Mouse (Mus musculus): ENCODE measurements around the gene Msh5.
"Not testable (repeated sequence)": the region's sequence is repeated elsewhere in the genome, so short reads cannot be mapped to it uniquely, and the experiment has no call there.

Msh5 gene

DNA sequence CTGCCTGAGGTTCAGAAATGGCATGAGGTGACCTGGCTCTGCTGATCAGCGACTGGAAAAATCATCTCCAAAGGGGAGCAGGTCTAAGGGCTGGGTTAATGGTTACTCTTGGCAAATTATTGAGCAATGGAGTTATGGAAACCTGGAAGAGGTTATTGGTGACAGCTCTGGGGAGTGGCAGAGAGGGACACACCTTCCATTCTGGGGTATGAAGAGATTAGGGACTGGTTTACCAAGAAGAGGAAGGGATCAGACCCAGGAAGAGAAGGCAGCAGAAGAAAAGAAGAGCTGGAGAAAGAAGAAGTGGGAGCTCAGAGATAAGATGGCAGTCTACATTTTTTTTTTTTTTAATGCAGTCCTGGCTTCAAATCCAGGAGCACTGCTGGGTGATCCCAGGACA lies 1.1 kb upstream of the Msh5 start:
- DNase-seq, result no peak

DNA sequence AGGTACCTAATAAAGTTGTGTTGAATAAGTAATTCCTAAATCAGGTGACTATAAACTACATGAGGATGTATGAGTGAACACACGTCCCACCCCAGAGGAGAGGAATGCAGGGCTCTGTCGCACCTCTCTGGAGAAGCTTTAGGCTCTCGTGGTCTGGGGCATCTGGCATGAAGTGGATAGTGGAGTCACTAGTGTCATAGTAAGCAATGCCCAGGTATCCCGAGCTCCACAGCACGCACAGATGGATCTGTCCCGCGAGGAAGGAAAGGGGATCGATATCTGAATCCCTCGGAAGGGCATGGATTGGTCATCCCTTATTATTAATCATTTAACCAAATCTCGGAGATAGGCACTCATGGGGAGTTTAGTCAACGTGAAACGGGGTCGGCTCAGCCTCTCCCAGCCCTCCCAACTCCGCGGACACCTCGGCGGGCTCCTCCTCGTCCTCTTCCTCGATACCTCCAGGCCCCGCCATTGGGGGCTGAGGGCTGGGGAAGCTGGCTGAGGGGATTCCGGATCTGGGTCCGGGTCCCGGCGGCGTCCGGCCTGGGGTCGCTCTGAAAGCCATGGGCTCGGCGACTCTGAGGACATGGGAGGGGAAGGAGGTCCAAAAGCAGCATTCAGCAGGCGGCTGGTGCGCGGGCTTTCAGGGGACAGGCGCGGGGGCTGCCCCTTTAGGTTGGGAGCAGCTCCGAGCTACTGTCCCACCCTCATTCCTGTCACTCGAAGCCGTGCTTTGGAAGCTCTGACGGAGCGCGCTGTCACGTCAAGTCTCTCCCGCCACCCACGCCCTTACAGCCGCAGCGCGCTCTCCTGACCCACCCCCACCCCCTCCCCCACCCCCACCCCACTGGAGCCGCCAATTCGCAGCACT lies 501 bp downstream of the Msh5 start:
- no peak for DNase-seq

DNA sequence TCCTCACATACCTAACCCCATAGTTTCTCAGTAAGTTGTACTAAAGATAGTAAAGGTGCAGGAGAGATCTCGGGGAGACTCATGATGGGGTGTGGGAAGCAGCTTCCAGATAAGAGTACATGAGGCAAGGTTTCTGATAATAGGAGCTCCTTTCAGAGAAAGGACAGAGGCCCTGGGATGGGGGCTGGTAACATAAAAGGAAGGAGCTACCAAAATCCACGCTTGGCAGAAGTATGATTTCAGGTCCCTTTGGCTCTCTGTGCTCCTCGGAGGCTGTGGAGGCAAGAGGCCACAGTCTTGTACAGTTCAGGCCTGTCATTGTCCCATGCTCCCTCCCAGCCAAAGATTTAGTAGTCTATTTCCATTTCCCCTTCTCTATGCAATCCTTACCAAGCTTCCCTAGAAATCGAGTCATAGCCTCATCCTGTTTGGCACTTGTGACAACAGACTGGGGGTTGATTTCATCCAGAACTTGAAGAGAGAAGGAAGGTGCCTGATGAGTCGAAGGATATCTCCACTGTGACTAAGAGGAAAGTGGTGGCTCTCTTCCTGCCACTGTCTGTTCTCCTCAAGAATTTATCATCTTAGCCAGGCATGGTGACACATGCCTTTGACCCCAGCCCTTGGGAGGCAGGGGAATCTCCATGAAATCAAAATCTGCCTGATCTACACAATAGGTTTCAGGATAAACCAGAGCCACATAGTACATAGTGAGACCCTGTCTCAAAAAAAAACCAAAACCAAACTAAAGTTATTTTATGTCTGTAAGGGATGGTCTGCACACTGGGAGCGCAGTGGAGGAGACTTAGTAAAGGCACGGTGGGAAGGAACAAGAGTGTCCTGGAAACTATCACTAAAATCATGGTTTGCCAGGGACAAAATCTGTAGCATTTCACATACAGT lies 1.4 kb downstream of the Msh5 start:
- no peak for DNase-seq

DNA sequence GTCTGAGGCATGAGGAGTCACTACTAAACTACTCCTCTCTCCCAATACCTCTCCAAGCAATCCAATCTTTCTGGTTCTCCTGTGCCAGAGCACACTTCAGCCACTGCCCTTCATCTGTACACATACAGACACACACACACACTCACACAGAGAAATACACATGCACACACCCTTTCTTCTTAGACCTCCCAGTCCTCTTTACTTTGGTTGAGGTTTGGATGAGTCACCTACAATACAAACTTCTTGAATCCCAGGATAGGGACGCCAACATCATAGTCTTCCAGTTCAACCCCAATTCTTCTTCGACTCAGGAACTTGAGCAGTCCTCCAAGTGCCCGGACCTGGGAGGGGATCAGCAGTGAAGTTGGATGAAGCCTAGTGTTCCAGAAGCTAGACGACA lies 2.8 kb downstream of the Msh5 start:
- DNase-seq, result no peak

DNA sequence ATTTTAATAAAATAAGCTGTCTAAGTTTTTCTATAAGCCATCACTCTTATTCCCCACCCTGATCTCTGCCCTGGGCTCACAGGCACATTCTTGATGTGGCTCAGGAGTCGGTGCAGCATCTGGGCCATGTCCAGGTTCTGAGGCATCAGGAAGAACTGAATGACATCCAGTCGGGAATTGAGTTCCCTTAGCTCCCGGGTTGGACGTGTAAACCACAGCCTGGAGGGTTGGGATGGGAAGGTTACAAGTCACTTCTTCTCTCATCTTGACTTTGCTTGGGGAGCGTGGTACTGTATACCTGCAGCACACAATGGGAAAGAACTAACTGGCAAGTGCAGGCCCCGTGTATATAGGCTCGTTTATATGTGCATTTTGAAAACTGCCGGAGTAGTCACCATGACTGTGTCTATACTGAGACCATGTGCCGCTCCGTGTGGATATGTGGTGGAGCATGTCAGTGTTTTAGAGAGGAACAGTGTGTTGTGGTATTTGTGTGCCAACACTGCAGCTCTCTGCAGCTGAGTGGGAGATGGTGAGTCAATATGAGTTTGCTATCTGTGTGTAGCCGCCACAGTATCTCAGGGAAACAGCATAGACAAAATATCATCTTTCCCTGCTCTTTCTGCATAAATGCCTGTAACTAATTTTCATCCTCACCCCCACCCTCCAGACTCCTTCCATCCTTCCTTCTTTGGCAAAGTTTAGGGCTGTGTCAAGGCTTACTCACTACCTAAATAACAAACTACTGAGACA lies 7.2 kb downstream of the Msh5 start:
- peak; percentile 36 for DNase-seq

DNA sequence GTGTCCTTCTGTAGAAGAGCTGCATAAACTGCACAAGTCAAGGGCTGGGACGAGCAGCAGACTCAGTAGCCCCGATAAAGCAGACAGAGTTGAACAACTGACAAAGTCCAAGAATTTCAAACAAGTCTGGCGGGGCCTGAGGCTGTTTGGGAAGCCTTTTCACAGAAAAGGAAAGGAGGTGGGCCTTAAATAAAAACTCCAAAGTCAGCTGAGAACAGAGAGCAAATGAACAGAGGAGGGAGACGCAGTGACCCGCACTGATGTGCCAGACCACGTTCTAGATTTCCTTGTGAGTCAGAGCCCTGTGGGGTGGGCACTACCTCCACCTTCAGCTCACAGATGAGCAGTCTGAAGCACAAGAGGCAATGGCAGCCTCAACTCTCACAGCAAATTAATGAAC lies 11.6 kb downstream of the Msh5 start:
- no peak for DNase-seq

DNA sequence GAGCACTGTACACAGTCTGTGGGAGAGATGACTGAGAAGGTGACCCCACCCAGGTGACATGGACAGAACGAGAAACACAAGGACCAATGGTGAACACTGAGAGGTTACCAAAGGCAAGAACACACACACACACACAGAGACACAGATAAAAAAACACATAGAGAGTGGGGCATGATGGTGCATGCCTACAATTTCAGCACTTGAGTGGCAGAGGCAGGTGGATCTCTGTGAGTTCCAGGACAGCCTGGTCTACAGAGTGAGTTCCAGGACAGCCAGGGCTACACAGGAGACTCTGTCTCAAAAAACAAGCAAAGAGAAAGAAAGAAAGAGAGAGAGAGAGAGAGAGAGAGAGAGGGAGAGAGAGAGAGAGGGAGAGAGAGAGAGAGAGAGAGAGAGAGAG lies 12.8 kb downstream of the Msh5 start:
- not testable (repeated sequence) for DNase-seq

DNA sequence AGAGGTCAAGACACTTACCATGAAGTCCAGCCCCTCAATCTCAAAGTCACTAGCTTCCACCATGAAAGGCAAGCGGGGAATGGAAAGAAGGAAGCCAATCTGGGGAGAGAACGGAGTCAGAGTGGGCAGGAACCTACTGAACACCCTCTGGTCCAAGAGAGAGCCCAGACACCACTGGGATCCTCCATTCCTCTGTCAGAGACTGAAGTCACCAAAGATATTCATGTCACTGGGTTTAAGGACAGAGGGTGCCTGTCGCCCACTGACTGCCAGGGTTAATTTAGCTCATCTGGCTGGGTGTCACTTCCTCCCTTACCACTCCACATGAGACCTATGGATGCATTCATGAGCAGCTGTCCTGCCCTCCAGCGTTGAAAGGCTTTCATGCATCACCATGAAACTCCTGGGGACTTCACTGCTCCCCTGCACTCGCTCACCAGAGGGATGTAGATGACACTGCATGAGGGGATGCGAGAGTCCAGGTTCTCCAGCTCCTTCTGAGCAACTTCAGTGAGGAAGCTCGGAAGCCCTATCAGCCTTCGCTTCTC lies 14.1 kb downstream of the Msh5 start:
- DNase-seq, result no peak

DNA sequence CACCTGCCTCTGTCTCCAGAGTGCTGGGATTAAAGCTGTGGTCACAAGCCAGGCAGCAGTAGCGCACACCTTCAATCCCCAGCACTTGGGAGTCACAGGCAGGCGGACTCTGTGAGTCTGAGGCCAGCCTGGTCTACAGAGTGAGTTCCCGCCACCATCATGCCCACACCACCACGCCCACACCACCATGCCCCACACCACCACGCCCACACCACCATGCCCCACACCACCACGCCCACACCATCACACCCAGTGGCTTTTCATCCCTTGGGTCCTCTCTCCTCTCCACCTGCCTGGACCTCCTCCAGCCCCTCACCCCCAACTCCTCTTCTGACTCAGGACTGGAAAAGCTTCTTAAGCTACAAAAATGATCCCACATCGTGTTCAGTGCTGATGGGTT lies 14.7 kb downstream of the Msh5 start:
- DNase-seq, result no peak

DNA sequence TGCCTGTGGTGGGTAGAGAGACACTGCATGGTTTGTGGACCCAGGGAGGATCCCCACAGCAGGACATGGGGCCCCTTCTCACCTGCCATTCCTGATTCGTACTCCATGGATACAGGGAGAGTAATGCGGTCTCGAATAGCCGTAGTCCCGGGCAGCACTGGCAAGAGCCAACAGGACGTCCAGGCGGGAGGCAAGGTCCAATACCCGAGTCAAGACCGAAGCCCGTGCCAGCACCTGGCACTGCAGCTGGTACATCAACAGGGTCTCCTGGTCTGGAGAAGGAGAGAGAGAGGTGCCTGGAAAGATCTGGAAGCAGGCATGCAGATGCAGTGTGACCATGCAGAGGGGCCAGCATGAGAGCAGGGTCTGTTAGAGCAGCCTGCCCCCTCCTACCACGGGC lies 15.3 kb downstream of the Msh5 start:
- DNase-seq, result no peak

DNA sequence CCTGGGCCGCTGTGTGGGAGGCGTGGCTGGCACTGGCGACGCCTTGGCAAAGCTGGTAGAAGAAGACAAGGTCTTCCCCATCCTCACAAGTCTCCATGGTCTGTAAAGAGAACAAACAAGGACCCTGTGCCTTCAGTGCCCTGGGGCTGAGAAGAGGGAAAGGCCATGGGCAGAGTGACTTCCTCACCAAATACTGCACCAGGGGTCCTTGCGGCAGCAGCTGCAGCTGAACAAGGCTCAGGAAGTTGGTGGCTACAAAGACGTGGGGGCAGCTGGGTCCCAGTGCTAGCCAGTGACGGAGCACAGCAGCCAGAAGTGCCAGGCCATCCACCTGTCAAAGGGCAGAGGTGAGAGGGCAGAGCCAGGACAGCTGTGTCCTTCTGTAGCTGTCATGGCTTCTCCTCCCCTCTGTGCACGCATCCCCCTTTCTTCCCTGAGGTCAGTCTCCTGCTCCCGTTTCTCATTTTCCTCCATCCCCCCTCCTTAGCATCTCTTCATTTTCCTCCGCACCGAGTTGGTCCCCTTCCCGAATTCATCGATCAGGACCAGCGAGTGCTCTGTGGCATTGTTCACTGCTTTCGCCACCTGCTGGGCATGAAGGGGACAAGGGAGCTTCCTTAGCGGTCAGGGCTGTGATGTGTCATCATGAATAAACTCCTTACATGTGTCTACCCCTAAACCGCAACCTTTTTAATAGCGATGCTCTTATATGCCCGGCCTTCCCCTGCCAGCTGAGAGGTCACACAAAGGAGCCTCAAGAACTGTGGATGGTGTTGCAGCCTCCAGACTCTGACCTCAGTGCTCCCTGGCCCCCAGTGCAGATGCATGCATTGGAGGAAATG lies 16.6 kb downstream of the Msh5 start:
- DNase-seq, result no peak

DNA sequence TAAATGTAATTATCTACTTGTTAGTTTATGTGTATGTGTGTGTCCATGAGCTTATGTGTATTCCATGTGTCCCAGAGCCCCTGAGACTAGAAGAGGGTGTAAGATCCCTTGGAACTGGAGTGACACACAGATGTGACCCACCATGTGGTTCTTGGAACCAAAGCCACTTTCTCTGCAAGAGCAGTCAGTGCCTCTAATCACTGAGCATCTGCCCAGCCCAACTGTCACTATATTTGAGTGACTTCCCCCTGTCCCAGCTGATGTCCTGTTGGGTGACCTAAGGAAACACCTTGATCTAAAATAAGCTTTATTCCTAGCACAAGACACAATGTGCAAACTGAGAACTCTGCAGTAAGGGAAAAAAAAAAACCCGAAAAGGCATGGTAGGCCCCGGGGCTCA lies 18.2 kb downstream of the Msh5 start:
- DNase-seq, result no peak

DNA sequence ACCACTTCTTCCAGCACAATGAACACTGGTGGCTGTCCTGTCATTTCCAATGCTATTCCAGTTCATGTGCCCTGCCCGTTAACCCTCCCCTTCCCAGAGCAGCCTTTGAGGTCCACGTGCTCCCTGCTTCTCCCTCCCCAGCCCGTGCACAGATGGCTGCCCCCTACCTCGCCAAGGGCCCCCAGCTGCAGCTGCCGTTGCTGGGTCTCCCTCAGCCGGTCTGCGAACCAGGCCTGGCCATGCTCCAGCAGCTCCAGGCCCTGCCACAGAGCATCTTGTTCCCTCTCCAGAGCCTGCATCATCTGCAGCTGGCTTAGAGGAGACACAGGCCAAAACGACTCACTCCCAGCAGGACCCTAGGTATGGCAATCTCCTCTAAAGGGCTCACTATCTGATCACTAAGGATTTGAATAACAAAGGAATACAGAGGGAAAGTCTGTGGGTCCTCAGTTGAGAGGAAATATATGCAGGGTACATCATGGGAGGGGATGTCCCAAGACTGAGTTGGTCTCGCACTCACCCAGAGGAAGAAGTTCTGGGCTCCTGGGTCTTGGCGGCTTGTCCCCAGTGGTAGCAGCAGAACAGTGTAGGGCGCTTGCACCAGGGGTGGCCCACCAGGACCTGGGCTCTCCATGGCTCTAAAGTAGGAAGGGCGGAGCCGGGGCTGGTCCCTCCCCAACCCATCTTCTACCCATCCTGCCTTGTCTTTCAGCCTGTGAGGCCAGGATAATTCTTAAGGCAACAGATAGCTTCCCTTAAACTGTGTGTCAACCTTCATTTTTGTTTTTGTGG lies 19.1 kb downstream of the Msh5 start, which contains the start of gene Sapcd1:
TSS of gene Sapcd1 (minus strand) at position 740 of the 792 bp plus-strand sequence.
- no peak for DNase-seq

DNA sequence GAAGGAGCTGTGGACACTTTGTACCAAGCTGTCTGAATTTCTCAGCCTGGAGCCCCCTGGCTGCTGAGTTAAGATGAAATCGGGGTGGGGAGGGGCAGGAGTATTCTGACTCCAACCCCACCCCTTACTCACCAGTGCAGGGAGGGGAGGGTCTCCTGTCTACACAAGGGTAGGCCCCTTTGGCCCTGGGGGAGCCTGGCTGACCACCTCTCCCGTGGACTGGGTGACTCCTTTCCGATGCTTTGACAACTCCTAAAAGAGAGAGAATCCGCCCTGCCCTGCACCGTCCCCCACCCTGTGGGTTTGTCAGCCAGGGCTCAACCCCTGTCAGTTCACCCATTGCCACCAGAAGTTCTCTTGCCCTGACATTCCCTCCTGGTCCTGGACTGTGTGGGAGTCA lies 20.3 kb downstream of the Msh5 start:
- DNase-seq, result no peak

DNA sequence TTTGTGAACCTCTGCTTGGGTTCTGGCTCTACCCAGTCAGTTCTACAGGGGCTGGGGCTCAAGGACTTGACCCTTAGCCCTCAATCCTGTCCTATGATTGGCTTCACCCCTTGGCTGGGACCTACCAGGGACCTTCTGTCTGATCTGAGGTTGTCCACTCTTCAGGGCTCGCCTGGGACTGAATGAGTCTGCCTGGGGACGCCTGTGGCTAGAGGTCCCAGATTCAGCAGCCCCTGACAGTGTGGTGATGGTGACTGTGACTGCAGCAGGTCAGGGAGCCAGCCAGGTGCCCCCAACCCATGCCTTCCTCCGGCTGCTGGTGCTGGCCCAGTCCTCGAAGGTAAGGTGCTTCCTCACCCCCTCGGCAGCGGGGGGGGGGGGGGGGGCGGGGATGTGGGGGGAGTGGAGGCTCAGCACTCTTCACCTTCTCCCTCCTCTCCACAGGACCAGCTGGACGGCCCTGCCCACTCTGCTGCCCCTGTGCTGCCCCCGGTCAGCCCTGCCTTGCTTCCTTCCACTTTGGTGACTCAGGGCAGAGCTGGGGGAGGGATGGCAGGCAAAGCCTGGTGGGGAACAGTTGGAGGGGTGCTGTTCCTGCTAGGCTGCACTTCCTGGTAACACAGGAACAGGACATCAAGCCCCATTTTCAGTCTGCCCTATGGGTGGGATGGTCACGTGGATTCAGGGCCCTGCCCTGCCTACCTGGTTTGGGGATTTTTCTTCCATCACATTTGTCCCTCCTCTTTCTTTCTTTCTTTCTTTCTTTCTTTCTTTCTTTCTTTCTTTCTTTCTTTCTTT lies 21.7 kb downstream of the Msh5 start:
- DNase-seq, result no peak

DNA sequence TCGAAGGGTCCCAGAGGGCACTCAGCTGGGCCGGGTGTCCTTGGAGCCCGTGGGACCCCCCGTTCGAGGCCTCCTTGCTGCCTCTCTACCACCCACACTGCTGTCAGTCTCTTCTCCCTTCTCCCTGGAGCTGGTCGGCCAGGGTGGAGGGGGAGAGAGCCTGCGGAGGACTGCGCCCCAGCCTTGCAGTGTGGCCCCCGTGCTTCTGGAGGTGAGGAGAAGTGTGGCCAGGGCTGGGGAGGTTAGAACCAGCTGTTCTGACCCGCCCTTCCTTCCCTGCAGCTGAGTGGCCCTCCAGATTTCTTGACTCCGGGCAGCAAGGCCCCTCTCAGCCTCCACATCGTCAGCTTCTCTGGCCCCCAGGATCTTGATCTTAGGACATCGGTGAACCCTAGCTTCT lies 22.3 kb downstream of the Msh5 start:
- DNase-seq, result no peak

DNA sequence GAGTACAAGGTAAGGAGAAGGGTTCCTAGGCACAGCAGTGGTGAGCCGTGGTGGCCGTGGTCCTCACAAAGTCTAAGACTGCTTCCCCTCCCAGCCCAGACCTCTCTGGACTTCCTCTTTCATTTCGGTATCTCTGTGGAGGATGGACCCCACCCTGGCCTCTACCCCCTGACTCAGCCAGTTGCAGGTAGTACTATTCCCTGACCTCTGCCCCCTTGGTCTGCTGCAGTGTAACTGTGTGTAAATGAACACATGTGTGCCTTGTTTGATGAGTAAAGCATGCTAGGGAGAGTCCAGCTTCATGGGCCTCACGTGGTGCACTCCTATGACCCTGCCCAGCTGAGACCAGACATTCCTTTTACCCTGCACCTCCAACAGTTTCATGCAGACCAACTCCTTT lies 22.8 kb downstream of the Msh5 start:
- no peak for DNase-seq

DNA sequence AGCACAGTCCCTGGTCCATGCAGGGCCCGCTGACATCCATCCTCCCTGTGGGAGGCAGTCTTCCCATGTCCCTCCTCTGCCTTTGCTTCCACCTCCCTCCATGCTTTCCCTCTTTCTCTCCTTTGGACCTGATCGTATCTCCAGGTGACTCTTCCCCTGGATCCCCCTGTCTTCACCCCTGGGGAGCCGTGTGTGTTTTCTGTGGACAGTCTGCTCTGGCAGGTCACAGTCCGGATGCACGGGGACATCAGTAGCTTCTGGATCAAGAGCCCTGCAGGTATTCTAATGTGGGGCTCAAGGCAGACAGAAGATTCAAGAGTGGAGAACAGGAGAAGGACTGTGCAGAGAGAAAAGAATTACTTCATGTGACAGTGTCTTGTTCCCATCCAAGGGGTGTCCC lies 23.3 kb downstream of the Msh5 start:
- DNase-seq, result no peak

DNA sequence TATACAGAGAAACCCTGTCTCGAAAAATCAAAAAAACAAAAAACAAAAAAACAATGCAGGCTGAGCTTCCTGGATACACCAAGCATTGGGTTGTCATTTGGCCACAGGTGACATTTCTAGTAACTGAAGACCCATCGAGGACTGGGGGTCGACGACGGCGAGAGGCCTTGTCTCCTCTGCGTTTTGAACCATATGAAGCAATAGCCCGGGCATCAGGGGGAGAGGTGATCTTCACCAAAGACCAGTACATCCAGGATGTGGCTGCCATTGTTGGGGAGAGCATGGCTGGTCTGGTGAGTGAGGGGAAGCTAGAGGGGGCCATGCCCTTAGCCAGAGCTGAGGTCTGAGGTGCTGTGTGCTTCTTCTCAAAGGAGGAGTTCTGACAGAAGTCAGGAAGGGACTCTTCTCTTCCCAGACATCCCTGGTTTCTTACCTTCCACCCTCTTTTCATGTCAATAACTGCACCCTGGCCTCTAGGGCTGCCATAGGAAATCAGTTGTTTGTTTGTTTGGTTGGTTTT lies 23.9 kb downstream of the Msh5 start:
- DNase-seq, result no peak

Data from right cerebral cortex, postnatal 25 days (tissue).